Mouse (Mus musculus): Measurements from ENCODE around the gene Coq9.

DNA sequence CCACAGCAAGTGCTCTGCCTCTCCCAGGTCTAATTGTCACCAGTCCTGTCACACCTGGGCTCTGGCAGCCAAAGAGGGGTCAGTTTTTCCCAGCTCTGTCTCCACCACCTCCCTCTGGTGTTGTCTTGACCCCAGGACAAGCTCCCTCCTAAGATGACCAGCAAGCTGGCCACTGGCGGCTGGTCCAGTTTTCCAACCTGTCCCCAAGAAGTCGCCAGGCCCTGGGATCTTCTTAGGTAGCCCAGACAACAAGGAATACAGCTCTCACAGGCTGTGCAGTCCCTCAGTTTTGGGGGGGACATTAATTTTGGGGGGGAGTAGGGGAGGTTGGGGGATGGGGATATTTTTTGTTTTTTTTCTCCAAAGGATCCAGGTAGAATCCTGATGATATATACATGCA is 34.5 kb downstream of the Coq9 start:
- TF ChIP-seq CTCF (IDR thresholded peaks at IDR 0.05; ENCODE audit: low read depth, low read length) (no peak), GATA2 (IDR thresholded peaks at IDR 0.05; ENCODE audit: borderline replicate concordance, low read depth, low read length) (no peak), TAL1 (conservative IDR thresholded peaks at IDR 0.05; ENCODE audit: low read depth, low read length) (no peak), GATA1 (IDR thresholded peaks at IDR 0.05; ENCODE audit: borderline replicate concordance, low read length) (no peak), POLR2AphosphoS5 (IDR thresholded peaks at IDR 0.05; ENCODE audit: insufficient replicate concordance, low read depth, low read length) (no peak)

All from G1E (cell line).